Mouse (Mus musculus) G1E (cell line): ENCODE measurements at regions not wholly inside any gene's neighbourhood (a gene's known extent, or its start where the extent isn't known, plus 50 kb on each side); places are given as distances from the start of the nearest gene placed in this dataset.

Source experiments
- ATAC-seq: 2 replicates; pipeline ENCODE4 v1.8.0; 2016; ENCODE audit warnings: mild to moderate bottlenecking; ENCODE audit not compliant: insufficient number of reproducible peaks, poor library complexity, low FRiP score, severe bottlenecking; ENCODE audit errors: extremely low read depth
- DNase-seq: peaks from one replicate; pipeline ENCODE4 v3.0.0; 2012; ENCODE audit warnings: low spot score
- H3K27me3 ChIP-seq: 2 replicates; pipeline ENCODE4 v1.6.1; 2012; ENCODE audit warnings: mild to moderate bottlenecking, low read length, inconsistent platforms; ENCODE audit not compliant: insufficient read depth
- H3K36me3 ChIP-seq: replicated peaks from 2 replicates; pipeline ENCODE3; 2012; ENCODE audit warnings: mild to moderate bottlenecking, inconsistent platforms
- H3K4me1 ChIP-seq: 2 replicates; pipeline ENCODE4 v1.6.1; 2012; ENCODE audit warnings: low read depth, low read length, inconsistent platforms, mixed read lengths; ENCODE audit not compliant: insufficient read depth
- H3K4me3 ChIP-seq: 2 replicates; pipeline ENCODE4 v1.5.1; 2012; ENCODE audit warnings: low read depth, mild to moderate bottlenecking, inconsistent platforms, low read length, moderate library complexity, mixed read lengths
- H3K9me3 ChIP-seq: replicated peaks from 2 replicates; pipeline ENCODE4 v1.6.1; 2012; ENCODE audit warnings: inconsistent platforms
- CTCF ChIP-seq: IDR thresholded peaks from 2 replicates; pipeline ENCODE4 v1.5.1; 2012; ENCODE audit warnings: low read depth, low read length, inconsistent platforms, mixed read lengths
- GATA1 ChIP-seq: IDR thresholded peaks from 2 replicates; pipeline ENCODE4 v1.6.1; 2012; ENCODE audit warnings: borderline replicate concordance, low read length, inconsistent platforms, mixed read lengths
- GATA2 ChIP-seq: IDR thresholded peaks from 2 replicates; pipeline ENCODE4 v1.6.1; 2012; ENCODE audit warnings: low read depth, low read length, inconsistent platforms, borderline replicate concordance
- POLR2AphosphoS5 ChIP-seq: IDR thresholded peaks from 2 replicates; pipeline ENCODE4 v1.6.1; 2012; ENCODE audit warnings: low read depth, low read length, inconsistent platforms; ENCODE audit not compliant: insufficient replicate concordance
- TAL1 ChIP-seq: conservative IDR thresholded peaks from 2 replicates; pipeline ENCODE4 v1.6.1; 2012; ENCODE audit warnings: low read depth, low read length, inconsistent platforms, mixed read lengths

DNA sequence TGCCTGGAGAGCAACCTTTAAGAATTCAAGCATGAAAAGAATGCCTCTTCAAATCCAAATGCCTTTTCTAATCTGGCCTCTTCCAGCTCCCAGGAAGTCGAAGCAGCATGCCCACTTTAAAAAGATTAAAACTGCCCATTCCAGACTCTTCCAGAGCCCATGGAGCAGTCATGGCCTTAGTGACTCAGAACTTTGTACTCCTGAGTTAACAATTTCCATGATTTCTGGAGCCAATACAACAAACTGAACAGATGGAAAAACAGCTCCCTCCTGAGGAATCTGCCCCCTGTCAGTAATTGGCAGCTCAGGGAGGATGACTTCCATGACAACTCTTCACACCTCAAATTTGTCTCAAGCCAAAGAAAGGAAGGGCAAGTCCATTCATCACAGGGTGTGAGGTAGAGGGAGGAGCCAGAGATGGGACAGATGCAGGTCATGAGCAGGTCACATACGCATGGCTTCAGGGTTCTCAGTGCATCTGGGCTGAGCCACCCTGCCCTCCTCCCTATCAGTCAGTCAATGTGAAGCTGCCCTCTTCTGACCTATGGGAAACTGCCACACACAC, 75.4 kb upstream of the Tcerg1l start:
- Histone ChIP-seq H3K9me3 (peaks cover 88% of the 10 kb centered on the region), H3K36me3 (no peaks in the 10 kb centered on the region), H3K27me3 (no peaks in the 10 kb centered on the region), H3K4me1 (no peaks in the 10 kb centered on the region), H3K4me3 (no peak overlapping the region)
- DNase-seq, result no peak
- TF ChIP-seq TAL1, result no peak
- no peak for TF ChIP-seq GATA2
- TF ChIP-seq CTCF, result no peak
- no peak for TF ChIP-seq POLR2AphosphoS5
- no peak for TF ChIP-seq GATA1
- ATAC-seq, result no peak

DNA sequence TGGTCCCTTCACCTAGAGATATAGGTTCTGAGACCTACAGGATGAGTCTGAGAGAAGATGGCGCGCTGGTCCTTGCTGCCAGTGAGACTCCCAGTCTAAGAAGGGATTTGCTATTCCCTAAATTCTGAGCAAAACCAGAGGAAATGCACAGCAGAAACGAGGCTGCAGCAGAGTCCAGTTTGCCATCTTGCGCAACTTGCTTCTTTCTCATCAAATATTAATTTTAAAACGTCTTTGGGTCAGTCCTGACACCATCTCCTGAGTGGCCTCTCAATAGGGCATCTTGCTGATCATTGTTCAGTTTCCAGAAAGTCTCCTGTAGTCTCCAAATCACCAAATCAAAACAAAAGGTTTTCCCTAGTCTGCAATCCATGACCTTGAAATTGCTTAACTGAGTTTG, 74.8 kb upstream of the Tcerg1l start:
- Histone ChIP-seq H3K9me3 (peaks cover 85% of the 10 kb centered on the region), H3K27me3 (no peaks in the 10 kb centered on the region), H3K36me3 (no peaks in the 10 kb centered on the region), H3K4me3 (no peak overlapping the region), H3K4me1 (no peaks in the 10 kb centered on the region)
- no peak for ATAC-seq
- TF ChIP-seq GATA2 (no peak), CTCF (no peak), GATA1 (no peak), POLR2AphosphoS5 (no peak), TAL1 (no peak)
- no peak for DNase-seq

DNA sequence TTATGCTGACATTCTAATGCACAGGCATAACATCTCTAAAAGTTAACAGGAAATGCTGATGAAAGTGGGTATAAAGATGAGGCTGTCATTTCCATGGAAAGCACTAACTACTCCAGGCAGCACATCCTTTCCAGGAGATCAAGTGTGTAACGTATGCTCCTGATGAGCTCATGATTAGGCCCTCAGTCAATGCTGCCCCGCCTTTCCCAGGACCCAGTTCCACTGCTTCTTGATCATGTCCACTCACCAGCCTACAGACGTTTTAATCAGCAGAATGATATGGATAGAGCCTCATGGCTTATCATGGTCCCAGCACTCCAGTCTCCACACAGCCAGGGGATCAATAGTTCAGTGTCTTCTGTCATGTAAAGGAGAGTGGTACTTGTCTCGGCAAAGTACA, 71.7 kb upstream of the Tcerg1l start:
- no peak for ATAC-seq
- no peaks in the 10 kb centered on the region for H3K4me1 ChIP-seq
- no peaks in the 10 kb centered on the region for H3K27me3 ChIP-seq
- TF ChIP-seq CTCF (no peak), GATA2 (no peak), GATA1 (no peak), POLR2AphosphoS5 (no peak), TAL1 (no peak)
- DNase-seq, result no peak
- H3K4me3 ChIP-seq, result no peak overlapping the region
- H3K9me3 ChIP-seq, result peaks cover 72% of the 10 kb centered on the region
- no peaks in the 10 kb centered on the region for H3K36me3 ChIP-seq

DNA sequence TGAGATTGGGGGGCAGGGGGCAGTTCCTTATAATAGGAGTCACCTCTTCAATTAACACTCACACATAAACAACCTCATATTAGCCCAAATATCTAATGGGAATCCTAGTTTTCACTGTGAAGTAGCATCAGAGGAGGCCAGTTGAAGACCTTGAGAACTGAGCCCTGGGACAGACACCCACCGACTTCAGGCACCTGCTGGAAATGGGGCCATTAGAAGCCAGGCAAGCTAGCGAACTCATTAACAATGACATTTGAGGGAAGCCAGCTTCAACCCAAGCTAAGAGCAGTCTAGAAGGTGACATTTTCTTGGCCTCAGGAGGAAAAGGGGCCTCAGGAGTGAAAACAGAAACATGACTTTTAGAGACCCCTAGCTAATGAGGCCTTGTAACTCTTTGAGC, 70.9 kb upstream of the Tcerg1l start:
- no peak for TF ChIP-seq GATA1
- no peak for TF ChIP-seq TAL1
- no peak for TF ChIP-seq CTCF
- TF ChIP-seq GATA2, result no peak
- TF ChIP-seq POLR2AphosphoS5, result no peak
- DNase-seq, result no peak
- Histone ChIP-seq H3K9me3 (peaks cover 66% of the 10 kb centered on the region), H3K27me3 (no peaks in the 10 kb centered on the region), H3K4me3 (no peak overlapping the region), H3K36me3 (no peaks in the 10 kb centered on the region), H3K4me1 (no peaks in the 10 kb centered on the region)
- ATAC-seq, result no peak

DNA sequence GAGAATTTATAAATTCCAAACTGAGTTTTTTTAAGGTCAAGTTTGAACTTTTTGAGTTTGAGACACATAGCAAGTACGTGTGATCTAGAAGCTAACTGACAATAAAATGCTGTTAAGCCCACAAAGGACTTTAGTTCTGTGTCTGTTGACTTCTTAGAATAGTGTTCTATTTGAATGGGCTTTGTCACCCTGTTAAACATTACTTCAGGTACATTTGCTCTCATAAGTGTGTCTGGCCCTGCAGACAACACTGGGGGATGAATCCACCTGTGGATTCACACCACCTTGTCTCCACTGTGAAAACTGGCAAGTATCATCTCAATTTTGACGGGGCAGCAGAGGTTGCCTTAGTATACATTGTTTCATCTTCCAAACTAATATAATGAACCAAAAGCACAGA, 70.5 kb upstream of the Tcerg1l start:
- DNase-seq (no peak), ATAC-seq (no peak)

DNA sequence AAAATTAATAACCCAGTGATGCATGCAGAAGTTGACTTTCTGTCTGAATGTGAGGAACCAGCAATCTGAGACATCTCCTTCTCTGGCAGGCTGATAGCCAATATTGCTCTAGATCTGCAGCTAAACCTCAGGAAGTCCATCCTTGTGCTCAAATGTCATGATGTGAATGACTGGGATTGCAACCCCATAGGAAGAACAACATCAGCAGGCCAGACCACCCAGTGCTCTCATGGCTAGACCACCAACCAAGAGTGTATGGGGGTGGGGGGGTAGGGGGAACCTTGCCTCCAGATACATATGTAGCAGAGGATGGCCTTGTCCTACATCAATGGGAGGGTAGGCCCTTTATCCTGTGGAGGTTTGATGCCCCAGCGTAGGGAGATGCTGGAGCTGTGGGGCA, 69.9 kb upstream of the Tcerg1l start:
- no peak for TF ChIP-seq GATA1
- no peak for TF ChIP-seq CTCF
- TF ChIP-seq POLR2AphosphoS5, result no peak
- no peak for TF ChIP-seq TAL1
- TF ChIP-seq GATA2, result no peak
- Histone ChIP-seq H3K9me3 (peaks cover 65% of the 10 kb centered on the region), H3K27me3 (no peaks in the 10 kb centered on the region), H3K36me3 (no peaks in the 10 kb centered on the region), H3K4me3 (no peak overlapping the region), H3K4me1 (no peaks in the 10 kb centered on the region)
- no peak for DNase-seq
- no peak for ATAC-seq

More for the DNA sequence above, 70.5 kb upstream of the Tcerg1l start:
- Histone ChIP-seq H3K36me3 (no peaks in the 10 kb centered on the region), H3K4me1 (no peaks in the 10 kb centered on the region), H3K9me3 (peaks cover 64% of the 10 kb centered on the region), H3K4me3 (no peak overlapping the region), H3K27me3 (no peaks in the 10 kb centered on the region)
- TF ChIP-seq POLR2AphosphoS5 (no peak), CTCF (no peak), GATA2 (no peak), GATA1 (no peak), TAL1 (no peak)
